Mouse (Mus musculus) stomach, postnatal 0 days (tissue): ENCODE data around the gene Dgkg. TPM values are rescaled to one million over a fixed set of nuclear protein-coding genes. Genes with fewer than 3 reads are reported as not detected.
A peak's percentile ranks its signal among the peaks of the same experiment; 100 is the strongest.

Experiments used
- ATAC-seq: fragments of 200-750 bp; cut with Nextera tagmentation; 2 replicates; pipeline ENCODE4 v1.8.0; 2017; ENCODE audit not compliant: low FRiP score, low TSS enrichment
- DNase-seq: peaks from one replicate; pipeline ENCODE4 v3.0.0-alpha.2; 2016; ENCODE audit warnings: low spot score
- H3K27ac ChIP-seq: fragments of 300-500 bp; sonication (generic); replicated peaks from 2 replicates; pipeline ENCODE4 v1.5.1; 2014; ENCODE audit warnings: mild to moderate bottlenecking, control low read depth
- H3K27me3 ChIP-seq: fragments of 300-500 bp; sonication (generic); 2 replicates; pipeline ENCODE4 v1.6.1; 2014; ENCODE audit warnings: low read length; ENCODE audit not compliant: control insufficient read depth, insufficient read depth
- H3K36me3 ChIP-seq: fragments of 300-500 bp; sonication (generic); 2 replicates; pipeline ENCODE4 v1.6.1; 2014; ENCODE audit warnings: low read length, mixed read lengths; ENCODE audit not compliant: control insufficient read depth, insufficient read depth
- H3K4me1 ChIP-seq: fragments of 300-500 bp; sonication (generic); replicated peaks from 2 replicates; pipeline ENCODE4 v1.6.1; 2014; ENCODE audit warnings: antibody characterized with exemption; ENCODE audit not compliant: control insufficient read depth, insufficient read depth
- H3K4me2 ChIP-seq: fragments of 300-500 bp; sonication (generic); replicated peaks from 2 replicates; pipeline ENCODE4 v1.6.1; 2014; ENCODE audit warnings: low read depth, mild to moderate bottlenecking, control low read depth, moderate library complexity
- H3K4me3 ChIP-seq: fragments of 300-500 bp; sonication (generic); 2 replicates; pipeline ENCODE4 v1.5.1; 2014; ENCODE audit warnings: low read depth, low read length, control low read depth
- H3K9ac ChIP-seq: fragments of 300-500 bp; sonication (generic); 2 replicates; pipeline ENCODE4 v1.6.1; 2014; ENCODE audit warnings: mild to moderate bottlenecking, low read length, control low read depth, mixed read lengths
- H3K9me3 ChIP-seq: fragments of 300-500 bp; sonication (generic); 2 replicates; pipeline ENCODE4 v1.6.1; 2016; ENCODE audit warnings: low read length; ENCODE audit not compliant: control insufficient read depth
- CTCF ChIP-seq: IDR thresholded peaks from 2 replicates; pipeline ENCODE4 v1.5.1; 2016; ENCODE audit warnings: antibody characterized with exemption, low read depth, mild to moderate bottlenecking, moderate library complexity
- EP300 ChIP-seq: optimal IDR thresholded peaks from 2 replicates; pipeline ENCODE3; 2016; ENCODE audit warnings: antibody characterized with exemption
- WGBS: fragments of 180-500 bp; shearing (Covaris S2); extraction: QIAGEN DNeasy Blood & Tissue Kit; methylation state at CpG from one replicate; pipeline ENCODE4 v1.1.7; 2014; 5-methylcytosine and 5-hydroxymethylcytosine counted together
- polyA plus RNA-seq: library from polyadenylated mRNA; unstranded; fragments of >200 nt; fragmentation: Nextera tagmentation; extraction: Ambion mirVana; gene quantifications from 2 replicates; pipeline ENCODE4 v1.2.1, GENCODE M21; 2015

The Dgkg gene
- polyA plus RNA-seq, 1 experiment from 2014 or later = 0.36 TPM

DNA sequence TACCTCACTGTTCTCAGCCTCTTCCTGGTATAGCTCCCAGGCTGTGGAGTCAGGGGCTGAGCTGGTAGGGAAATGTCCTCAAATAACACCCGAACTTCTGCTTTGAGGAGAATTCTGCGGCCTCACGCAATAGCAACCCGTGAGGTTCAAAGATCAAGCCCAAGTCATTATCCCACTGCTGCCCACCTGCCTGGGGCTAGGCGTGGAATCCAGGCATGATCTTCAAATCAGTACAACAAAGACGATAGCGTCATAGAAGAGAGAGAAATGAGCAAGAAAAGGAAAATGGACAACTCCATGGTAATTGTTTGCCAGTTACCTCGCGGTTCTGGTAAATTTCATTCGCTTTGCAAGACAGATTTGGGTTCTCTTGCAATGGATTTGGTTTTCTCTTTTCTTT is 109.3 kb downstream of the Dgkg start:
- 61% methylated on average over 10 of the region's 10 CpGs for WGBS
- Histone ChIP-seq H3K36me3 (no peaks in the 10 kb centered on the region), H3K4me3 (peak overlapping the region; percentile 40; the same call in 1 of the 2 replicates), H3K27ac (no peak overlapping the region), H3K27me3 (no peaks in the 10 kb centered on the region), H3K9me3 (no peaks in the 10 kb centered on the region), H3K9ac (no peak overlapping the region), H3K4me1 (peaks cover 10% of the 10 kb centered on the region), H3K4me2 (peak overlapping the region; percentile 76)
- TF ChIP-seq EP300 (no peak), CTCF (no peak)
- DNase-seq (no peak), ATAC-seq (no peak)

DNA sequence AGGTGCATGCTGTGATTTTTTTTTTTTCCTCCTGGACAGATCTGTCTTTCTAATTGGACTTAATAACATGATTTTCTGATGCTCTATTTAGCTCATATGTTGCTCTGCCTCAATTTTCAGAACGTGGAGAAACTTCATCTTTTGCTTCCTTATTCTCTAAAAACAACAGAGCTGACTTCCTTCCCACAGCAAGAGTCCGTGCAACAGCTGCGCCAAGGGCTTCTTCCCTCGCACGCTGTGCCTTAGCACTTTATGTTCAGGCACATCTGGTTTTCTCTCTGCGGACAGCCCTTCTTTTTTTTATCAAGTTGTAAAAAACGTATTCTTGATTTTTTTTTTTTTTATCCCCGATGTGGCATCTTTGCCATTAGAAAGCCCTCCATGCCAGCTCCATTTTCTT is 111.2 kb downstream of the Dgkg start:
- ATAC-seq = no peak
- Histone ChIP-seq H3K4me2 (no peak overlapping the region), H3K4me3 (no peak overlapping the region), H3K4me1 (peaks cover 6% of the 10 kb centered on the region), H3K9me3 (no peaks in the 10 kb centered on the region), H3K36me3 (no peaks in the 10 kb centered on the region), H3K27me3 (no peaks in the 10 kb centered on the region), H3K9ac (no peak overlapping the region), H3K27ac (peak overlapping the region; percentile 77; the same call in 1 of the 2 replicates)
- DNase-seq = no peak
- WGBS = 59% methylated on average over 8 of the region's 8 CpGs
- no peak for TF ChIP-seq CTCF
- no peak for TF ChIP-seq EP300

DNA sequence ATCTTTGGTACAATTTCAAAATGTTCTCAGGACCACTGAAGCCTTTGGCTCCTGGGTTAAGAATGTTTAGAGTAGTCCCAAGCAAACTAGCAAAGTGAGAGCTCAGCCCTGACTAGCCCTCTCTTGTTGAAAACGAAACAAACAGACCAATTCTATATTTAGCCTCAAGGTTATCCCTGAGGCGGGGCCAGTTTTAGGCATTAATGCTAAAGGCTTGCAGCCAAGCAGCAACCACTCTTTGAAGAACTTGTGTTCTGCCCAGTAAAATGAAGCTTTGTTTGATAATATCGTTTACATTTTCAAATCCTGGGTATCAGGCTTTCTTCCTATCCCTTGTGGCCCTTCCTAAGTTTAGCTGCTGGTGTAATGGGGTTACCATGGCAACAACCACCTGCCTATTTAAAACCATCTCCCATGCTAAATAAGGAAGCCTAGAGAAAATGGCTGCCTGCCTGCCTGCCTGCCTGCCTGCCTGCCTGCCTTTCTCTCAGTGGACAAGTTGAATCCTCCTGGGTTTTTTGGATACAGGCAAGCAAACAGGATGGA is 111.9 kb downstream of the Dgkg start:
- ATAC-seq (peak; percentile 71), DNase-seq (peak; percentile 64)
- no peaks in the 10 kb centered on the region for H3K9me3 ChIP-seq
- 1% methylated on average over 3 of the region's 3 CpGs for WGBS
- peaks cover 6% of the 10 kb centered on the region for H3K4me1 ChIP-seq
- no peak overlapping the region for H3K4me2 ChIP-seq
- no peak overlapping the region for H3K4me3 ChIP-seq
- TF ChIP-seq EP300 (no peak), CTCF (no peak)
- peak overlapping the region; percentile 77; the same call in 1 of the 2 replicates for H3K27ac ChIP-seq
- no peaks in the 10 kb centered on the region for H3K27me3 ChIP-seq
- H3K36me3 ChIP-seq = no peaks in the 10 kb centered on the region
- H3K9ac ChIP-seq = no peak overlapping the region

DNA sequence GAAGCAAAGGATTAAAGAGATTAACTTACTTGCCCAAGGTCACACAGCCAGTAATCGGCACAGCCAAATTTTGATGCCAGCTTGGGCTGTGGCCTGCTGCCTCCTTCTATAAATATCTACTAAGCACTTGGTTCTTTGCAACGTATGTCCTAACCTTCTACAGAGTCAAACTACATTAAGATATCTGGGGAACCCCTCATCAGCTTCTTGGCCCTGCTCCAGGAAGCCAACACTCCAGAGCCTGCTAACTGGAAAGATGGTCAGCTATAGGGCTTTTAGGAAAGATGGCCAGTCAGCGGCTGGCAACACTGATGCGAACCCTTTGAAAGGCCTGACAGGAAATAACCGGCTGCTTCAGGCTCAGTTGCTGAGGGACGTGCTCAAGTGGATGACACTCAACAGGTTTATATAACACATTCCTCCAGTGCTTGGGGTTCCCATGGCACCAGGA is 114.3 kb downstream of the Dgkg start:
- no peak overlapping the region for H3K4me3 ChIP-seq
- no peaks in the 10 kb centered on the region for H3K27me3 ChIP-seq
- DNase-seq = no peak
- H3K36me3 ChIP-seq = no peaks in the 10 kb centered on the region
- 66% methylated on average over 6 of the region's 6 CpGs for WGBS
- no peak overlapping the region for H3K4me2 ChIP-seq
- ATAC-seq = no peak
- no peak for TF ChIP-seq CTCF
- no peak for TF ChIP-seq EP300
- no peak overlapping the region for H3K27ac ChIP-seq
- H3K4me1 ChIP-seq = peaks cover 6% of the 10 kb centered on the region
- no peaks in the 10 kb centered on the region for H3K9me3 ChIP-seq
- no peak overlapping the region for H3K9ac ChIP-seq

- Histone ChIP-seq H3K4me1 (no peaks in the 10 kb centered on the region), H3K36me3 (no peaks in the 10 kb centered on the region), H3K4me2 (no peak overlapping the region), H3K27ac (no peak overlapping the region), H3K9me3 (no peaks in the 10 kb centered on the region), H3K9ac (no peak overlapping the region), H3K27me3 (no peaks in the 10 kb centered on the region), H3K4me3 (no peak overlapping the region)
- ATAC-seq (no peak), DNase-seq (no peak)
- TF ChIP-seq CTCF = no peak
- TF ChIP-seq EP300 = no peak
- WGBS = 80% methylated on average over 6 of the region's 6 CpGs
Observed at GRCm38 (mm10) chr16:22539275-22539674, 117.7 kb downstream of the Dgkg start.

DNA sequence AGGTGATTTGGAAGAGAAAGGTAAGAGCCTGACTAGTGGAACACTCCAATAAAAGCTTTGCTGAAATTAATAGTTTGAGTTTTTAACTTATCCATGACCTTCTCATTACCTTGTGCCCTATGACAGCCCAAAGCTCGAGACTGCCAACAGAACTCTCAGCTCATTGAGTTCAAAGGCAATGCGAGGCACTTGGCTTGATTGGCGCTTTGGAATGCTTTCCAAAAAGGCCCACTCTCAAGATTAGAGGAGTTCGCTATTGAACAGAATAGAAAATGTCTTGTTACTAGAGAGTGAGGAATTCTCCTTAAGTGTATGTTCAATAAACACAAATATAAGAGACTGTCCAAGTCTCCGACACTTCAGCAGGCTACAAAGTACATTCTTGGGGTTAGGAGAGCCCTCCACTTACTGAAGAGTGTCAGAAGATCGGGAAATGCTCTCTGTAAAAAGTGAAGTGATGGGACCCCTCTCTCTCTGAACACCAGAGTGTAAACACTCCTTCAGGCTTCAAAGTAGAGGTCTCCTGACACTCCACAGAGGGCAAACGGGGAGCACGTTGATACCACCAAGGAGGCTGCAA is 120.3 kb downstream of the Dgkg start:
- Histone ChIP-seq H3K4me2 (no peak overlapping the region), H3K27me3 (no peaks in the 10 kb centered on the region), H3K9me3 (no peaks in the 10 kb centered on the region), H3K36me3 (no peaks in the 10 kb centered on the region), H3K4me1 (no peaks in the 10 kb centered on the region), H3K27ac (no peak overlapping the region), H3K4me3 (no peak overlapping the region), H3K9ac (no peak overlapping the region)
- ATAC-seq = no peak
- TF ChIP-seq EP300 = no peak
- no peak for TF ChIP-seq CTCF
- no peak for DNase-seq
- WGBS = 60% methylated on average over 8 of the region's 8 CpGs
